Mouse (Mus musculus): Measurements from ENCODE around the gene Vps37b.

GRCm38 (mm10) chr5:124014791-124015251, 17.2 kb downstream of the Vps37b start:
- TF ChIP-seq POLR2A (IDR thresholded peaks at IDR 0.05; ENCODE audit: borderline replicate concordance, insufficient read depth, low read length) (no peak), CTCF (IDR thresholded peaks at IDR 0.05; ENCODE audit: borderline replicate concordance, insufficient read depth, low read depth, low read length) (no peak)
